Mouse (Mus musculus): ENCODE data around the gene Baz2a.
"Not testable (repeated sequence)": the region's sequence is repeated elsewhere in the genome, so short reads cannot be mapped to it uniquely, and the experiment has no call there.

The Baz2a gene

DNA sequence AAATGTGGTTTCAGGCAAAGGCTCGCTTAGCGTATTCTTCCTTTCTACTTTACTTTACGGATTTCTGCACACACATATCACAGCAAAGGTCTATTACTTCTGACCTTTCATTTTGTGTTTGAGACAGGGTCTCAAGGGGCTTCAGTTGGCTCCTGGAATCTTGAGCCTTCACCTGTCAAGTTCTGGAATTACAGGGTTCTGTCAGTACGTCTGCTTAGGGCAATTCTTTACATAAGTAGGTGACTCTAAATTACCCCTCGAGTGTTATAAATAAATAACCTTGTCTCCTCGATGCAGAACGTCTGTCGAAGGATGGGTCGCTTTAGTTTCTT lies 8.9 kb upstream of the Baz2a start:
- no peak for DNase-seq

DNA sequence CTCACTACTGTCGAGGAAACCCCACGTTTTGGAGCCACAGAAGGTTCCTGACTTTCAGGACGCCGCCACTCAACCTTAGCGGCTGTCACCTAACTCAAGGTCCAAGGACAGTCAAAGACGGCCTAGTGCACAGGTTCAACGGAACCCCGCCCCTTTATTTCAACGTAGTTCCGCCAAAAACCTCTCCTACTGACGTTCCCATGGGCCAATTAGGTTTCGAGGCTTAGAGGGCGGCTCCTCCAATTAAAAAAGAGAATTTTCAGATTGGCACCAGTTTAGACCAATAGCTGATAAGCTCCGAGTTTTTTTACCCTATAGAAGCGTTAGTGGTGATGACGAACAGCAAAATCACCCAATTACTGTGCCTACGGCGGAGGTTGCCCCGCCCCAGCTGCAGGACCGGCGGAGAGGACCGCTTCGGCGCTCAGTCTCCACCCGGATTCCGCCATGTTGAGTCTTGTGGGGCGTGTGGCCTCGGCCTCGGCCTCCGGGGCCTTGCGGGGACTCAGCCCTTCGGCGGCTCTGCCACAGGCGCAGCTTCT lies 8.4 kb upstream of the Baz2a start, which contains the start of gene Atp5b:
Atp5b (plus strand) TSS at position 394 of the 542 bp plus-strand sequence.
- peak; percentile 98 for DNase-seq

DNA sequence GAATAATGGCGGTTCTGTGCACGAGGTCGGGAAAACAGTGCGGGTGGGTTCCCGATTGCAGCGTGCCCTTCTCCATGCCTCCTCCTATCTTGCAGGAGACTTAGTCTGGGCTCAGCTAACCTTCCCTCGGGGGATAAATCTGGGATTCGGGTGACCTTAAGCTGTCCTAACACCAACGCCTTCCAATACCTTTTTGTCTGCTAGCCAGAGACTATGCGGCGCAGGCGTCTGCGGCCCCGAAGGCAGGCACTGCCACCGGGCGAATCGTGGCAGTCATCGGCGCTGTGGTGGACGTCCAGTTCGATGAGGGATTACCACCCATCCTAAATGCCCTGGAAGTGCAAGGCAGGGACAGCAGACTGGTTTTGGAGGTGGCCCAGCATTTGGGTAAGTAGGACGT lies 7.7 kb upstream of the Baz2a start:
- peak; percentile 42 for DNase-seq

DNA sequence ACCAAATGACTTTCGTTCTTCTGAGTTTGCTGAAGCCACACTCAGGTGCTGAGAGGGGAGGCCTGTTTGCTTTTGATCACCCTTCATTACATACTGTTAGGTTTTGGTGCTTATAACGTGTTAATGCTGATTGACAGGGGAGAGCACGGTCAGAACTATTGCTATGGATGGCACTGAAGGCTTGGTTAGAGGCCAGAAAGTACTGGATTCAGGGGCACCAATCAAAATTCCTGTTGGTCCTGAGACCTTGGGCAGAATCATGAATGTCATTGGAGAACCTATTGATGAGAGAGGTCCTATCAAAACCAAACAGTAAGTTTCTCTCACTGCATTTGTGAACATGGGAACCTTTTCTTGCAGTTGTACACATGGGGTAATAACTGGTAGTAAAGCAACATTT lies 7.2 kb upstream of the Baz2a start:
- DNase-seq: no peak

DNA sequence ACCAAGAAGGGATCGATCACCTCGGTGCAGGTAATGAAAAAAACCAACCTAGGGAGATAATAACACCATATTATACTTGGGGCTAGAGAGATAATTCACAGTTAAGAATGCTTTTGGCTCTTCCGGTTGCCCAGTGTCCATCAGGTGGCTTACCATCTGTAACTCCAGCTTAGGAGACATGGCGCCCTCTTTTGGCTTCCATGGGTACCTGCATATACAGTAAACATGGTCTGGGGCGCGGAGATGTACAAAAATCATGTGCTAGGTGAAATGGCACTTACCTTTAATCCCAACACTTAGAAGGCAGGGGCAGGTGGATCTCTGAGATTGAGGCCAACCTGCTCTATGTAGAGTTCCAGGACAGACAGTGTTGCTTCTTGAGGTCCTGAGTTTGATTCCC lies 5.0 kb upstream of the Baz2a start:
- DNase-seq: peak; percentile 29

DNA sequence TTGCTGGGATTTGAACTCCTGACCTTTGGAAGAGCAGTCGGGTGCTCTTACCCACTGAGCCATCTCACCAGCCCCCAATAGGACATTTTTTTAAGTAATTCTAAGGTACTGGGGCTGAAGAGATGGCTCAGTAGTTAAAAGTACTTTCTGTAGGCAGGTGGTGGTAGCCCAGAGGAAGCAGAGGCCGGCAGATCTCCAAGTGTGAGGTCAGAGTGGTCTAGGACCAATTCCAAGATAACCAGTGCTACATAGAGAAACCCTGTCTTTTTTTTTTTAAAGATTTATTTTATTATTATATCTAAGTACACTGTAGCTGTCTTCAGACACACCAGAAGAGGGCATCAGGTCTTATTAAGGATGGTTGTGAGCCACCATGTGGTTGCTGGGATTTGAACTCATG lies 4.2 kb upstream of the Baz2a start:
- not testable (repeated sequence) for DNase-seq

DNA sequence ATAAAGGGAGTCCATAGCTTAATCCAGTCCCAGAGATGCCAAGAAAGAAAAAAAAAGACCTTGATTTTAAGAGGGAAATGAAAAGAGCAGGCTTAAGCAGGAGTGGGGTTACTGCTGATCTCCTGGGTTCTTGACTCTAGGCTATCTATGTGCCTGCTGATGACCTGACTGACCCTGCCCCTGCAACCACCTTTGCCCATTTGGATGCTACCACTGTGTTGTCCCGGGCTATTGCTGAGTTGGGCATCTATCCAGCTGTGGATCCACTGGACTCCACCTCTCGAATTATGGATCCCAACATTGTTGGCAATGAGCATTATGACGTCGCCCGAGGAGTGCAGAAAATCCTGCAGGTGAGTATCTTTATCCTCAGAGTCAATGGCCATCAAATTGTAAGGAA lies 3.2 kb upstream of the Baz2a start:
- no peak for DNase-seq

DNA sequence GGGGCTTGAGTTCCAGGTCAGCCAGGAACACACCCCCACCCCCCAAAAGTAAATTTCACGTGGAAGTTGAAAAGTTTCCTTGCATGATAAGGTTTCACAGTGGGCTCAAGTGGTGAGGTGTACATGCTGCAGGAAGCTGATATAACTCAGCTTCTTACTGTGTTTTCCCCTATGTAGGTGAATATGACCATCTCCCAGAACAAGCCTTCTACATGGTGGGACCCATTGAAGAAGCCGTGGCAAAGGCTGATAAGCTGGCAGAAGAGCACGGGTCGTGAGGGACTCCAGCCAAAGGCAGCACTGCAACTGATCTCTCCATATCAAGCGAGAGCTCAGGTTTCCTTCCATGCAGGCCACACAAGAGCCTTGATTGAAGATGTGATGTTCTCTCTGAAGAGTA lies 1.5 kb upstream of the Baz2a start:
- DNase-seq: no peak

DNA sequence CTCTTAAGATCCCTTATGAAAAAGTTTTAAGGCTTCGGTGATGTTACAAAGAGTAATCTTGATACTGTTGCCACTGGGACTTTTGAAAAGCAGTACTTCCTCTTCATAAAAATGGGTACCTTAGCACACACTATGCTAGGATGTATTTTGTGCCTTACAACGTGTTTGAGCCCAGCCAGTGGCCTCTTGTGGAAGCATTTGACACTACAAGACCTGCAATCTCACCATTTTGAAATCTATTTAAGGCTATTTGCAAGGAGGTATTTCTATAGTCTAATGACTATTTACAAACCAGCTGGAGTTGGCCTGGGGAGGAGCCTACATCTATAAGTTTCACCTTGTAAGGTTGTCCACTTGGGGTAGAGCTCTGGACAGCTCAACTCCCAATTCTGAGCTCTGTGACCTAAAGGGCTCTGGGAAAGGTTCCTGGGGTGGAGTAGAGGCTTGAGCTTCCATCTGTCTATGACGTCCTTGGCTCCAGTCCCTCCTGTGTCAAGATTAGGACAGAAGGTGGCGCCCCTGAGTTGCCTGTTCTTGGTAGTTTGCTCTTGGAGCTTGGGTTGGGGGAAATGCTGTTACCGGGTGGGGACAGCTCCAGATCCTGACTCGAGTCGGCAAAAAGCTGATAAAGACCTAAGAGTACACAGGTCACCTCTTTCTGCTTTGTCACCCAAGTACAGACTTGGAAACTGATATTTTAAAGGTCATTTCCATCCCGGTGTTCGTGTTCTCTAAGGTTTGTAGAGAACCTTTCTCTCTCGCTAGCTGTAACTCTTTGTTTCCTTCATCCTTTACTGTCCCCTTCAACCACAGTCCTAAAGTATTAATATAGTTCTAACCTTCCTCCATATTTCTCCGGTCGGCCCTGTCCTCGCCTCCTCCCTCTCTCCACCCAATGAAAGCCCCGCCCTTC lies 470 bp upstream of the Baz2a start:
- DNase-seq: peak; percentile 87

DNA sequence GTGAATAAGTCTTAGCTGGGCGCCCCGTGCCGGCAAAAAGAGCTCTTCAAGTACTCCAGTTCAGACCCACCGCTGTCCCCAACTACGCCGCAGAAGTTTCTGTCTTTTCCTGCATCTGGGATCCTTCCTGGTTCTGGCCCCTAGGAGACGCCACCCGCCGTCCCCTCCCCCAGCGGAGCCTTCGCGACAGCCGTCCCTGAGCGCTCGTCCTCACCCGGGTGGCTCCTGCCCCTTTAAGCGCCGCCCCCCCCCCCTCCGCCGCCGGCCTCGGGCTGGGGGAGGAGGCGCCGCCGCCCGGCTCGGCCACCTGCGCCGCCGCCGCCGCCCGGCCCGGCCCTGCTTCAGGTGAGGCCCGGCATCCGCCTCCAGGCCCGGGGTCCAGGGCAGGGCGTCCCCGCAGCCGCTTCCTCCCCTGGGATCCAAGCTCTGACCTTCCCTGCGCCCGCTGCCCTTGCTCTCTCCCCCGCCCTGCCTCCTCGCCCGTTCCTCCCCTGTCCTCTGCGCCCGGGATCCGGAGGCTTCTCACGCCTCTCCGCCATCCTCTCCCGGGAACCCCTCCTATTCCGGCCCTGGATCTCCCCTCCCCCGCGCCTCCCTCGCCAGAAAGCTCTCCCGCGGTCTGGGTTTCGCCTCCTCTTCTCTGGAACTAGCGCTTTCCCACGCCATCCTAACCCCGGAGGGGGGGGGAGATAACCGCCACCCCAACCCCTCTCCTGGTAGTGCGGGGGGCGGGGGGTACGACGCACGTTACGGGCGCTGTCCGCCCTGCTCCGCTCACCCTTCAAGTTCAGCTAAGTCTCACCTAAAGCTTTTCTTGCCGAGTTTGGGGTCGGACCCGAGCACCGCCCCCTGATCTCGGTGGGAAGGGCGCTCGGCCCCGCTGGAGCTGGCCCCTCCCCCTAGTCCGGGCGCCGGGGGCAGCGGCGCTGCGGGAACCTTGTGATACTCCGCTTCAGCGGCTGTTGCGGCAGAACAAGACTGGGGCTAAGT lies 1.4 kb downstream of the Baz2a start:
- DNase-seq: peak; percentile 75

DNA sequence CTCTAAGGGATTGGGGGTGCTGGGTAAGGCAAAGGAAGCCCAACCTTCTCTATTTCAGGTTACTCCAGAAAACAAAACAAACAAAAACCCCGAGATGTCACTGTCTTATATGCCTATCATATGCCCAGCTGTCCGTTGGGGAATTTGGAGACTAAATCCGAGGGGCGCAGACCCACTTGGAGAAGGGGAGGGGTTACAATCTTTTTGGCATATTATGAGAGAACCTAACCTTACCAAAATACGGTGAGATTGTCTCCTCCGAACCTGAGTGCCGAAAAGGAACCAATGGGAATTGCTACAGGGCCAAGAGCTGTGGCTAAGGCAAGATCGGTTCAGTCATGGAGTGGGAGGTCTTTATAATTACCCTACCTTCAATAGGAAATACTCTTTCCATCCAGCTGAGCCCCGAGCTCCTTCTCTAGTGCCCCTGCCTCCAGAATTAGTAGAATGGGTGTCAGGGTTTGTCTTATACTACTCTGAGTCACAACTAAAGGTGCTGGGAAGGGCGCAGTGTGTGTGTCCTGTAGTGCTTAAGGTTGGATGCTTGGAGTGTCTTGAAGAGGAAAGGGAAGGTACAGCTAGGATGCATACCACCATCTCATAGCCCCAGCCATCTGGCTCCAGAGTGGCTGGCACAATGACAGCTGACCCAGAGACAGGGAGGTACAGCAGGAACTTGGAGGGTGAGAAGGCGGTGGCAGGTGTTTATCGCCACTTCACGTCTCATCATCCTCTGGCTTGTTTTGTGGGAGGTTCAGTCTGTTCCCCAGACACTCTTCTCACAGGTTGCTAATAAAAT lies 2.3 kb downstream of the Baz2a start:
- DNase-seq: peak; percentile 52

DNA sequence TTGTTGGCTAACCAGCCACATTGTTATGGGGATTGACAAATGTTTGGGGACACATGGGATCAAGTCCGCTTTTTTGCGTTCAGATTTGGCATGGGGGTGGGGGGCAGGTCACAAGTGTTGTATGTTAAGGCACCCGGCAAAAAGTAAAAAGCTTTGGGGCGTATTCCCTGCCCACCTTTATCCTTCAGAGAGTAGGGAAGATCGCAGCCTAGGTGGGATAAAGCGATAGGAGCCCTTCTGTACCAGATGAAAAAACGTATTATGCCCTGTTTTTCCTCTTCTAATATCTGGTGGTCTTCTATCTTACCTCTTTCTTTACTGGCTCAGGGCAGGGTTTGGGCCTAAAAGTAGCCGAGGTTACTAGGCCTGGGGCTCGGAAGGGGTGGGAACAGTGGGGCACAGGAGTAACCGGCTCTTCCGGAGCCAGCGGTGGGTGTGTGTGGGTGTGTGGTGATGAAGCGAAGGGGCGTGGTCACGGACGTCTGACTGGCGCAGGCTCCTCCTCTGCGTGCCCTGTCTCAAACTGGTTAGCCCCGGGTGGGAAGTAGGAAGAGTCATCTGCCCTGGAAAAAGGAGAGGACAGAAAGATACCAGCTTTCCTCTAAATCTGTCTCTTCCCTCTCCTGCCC lies 3.1 kb downstream of the Baz2a start:
- DNase-seq: peak; percentile 69

DNA sequence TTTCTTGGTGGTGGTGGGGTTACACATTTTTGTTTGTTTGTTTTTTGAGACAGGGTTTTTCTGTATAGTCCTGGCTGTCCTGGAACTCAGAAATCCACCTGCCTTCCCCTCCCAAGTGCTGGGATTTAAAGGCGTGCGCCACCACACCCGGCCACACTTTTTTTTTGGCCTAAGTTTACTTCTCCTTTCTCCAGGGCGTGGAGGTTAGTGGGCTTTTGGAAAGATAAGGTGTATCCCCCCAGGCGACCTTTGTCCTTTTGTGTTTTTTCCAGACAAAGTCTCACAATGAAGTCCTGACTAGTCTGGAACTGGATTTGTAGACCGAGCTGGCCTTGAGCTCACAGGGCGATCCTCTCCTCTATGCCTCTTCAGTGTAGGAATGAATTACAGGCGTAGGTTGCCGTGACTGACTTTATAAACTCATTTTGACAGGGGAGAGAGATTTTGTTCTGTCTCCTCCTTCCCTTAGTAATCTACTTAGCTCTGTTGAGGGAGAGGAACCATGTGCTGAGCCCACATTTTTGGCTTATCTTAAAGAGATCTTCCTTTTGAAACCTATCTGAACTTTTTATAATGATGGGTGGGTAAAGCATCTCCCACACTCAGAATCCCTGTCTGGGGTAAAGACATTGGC lies 3.7 kb downstream of the Baz2a start:
- no peak for DNase-seq

DNA sequence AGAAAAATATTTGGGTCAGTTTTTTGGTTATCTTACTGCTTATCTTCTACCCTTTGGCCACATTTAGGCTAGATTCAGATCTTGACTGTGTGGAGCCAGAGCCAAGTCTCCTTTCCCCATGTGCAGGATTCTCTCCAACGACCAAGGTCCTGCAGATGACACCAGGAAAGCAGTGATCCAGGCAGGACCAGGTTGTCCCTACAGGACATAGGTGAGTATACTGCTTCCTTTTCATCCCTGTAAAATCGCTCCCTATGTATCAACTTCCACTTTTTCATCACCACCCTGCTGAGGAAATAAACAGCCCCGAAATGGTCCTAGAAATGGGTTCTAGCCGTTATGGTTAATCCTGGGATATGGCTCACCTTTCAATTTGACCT lies 4.9 kb downstream of the Baz2a start:
- no peak for DNase-seq

DNA sequence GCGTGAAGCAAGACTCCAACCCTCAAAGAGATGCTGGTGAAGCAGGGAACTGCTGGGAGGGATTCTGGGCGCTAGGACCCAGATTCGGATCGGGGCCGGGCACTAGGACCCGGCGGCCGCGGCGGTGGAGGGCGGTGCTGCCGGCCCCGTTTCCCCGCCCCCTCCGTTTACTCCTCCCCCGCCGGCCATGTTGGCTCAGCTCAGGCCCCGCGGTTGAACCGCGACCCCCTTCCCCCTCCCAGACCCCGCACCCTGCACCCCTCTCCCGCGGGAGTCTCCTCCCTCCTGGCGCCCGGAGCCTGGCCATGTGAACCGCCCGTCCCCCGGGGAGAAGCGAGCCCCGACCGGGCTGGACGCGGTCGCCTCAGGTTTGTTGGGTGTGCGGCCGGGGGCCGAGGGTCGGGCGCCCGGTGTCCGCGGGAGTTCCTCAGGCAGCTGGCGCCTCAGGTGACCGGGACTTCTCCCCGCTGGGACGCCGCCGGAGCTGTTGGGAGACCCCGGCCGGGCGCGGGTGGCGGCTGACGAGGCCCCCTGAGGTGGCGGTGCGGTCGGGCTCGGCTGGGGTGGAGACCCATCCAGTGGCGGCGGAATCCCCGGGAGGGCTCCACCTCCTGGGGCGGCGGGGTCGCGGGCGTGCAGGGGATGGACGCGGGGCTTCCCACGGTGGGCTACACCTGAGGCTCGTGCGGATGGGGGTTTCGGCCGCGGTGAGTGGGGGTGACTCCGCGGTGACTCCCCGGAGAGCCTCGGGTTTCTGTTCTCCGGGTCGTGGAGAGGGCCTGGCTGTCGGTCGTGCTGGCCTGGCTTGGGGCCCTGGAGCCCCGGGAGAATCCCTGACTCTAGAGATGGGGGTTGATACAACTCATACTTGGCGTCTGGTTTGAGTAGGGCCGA lies 5.6 kb downstream of the Baz2a start:
- peak; percentile 71 for DNase-seq

DNA sequence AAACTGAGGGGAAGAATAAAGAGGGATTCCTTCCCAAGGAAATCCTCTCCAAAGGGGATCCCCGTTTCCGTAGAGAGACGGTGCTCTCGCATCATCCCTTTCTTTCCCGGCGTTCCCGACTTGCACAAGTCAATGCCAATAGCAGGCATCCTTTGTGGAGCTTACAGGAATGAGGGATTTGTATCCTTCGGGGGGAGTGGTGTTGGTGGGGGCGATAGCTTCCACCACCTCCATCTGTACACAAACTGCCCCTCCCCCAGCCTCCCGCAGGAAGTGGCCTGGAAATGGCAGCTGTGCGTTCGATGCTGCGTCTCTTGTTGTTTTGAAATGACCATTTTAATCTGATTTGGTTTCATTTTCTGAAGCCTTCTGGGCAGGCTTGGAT lies 6.2 kb downstream of the Baz2a start:
- peak; percentile 54 for DNase-seq

DNA sequence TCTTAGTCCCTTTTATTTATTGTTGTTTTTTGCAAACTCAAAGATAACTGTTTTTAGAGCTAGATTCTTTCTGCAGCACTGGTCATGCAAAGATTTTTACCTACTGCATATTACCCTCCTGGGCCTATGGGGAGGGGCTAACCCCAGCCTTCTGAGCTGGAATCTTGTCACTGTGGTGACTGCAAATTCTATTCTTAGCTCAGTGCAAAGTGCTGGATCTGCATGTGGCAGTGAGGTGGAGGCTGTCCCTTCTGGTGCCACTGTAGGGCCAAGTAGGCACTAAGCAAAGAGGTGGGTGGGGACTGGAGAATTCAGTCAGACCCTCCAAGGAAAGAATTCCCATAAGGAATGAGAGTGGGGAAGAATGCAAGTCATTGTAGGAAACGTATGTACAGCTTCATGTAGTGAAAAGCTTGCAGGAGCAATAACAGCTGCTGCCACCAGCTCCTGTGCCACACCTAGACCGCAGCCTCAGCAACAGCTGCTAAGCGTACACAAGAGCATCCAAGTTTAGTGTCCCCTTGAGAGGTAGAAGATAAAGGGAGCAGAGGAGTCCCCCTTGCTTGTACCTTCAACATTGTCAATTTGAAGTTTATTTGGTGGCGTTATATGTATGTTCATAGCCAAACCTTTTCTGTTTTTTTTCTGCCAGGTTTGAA lies 18.9 kb downstream of the Baz2a start:
- DNase-seq: no peak

DNA sequence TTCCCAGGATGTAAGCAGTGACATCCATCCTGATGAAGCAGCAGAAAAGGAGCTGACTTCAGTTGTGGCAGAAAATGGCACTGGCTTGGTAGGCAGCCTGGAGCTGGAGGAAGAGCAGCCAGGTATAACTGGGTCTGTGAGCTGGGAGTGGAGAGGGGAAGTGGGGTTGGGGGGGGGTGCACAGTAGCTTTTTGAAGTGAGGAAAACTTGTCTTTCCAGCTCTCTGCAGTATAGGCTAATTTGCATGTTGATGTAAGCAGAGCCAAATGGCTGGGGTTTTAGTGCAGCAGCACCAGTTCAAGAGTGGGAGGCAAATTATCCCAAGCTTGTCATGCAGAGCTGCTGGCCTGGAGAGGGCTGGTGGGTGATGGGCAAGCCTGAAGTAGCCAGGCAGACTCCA lies 19.9 kb downstream of the Baz2a start:
- DNase-seq: no peak

DNA sequence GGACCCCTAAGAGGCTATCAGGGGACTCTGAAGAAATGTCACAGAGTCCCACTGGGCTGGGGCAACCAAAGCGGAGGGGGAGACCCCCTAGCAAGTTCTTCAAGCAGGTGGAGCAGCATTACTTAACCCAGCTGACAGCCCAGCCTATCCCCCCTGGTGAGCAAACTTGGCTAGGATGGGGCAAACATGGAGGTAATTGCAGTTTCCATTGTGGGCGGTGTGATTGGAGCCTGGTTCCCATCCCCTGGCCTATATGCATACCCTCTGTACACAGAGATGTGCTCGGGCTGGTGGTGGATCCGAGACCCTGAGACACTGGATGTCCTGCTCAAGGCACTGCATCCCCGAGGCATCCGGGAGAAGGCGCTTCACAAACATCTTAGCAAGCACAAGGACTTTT lies 32.5 kb downstream of the Baz2a start:
- DNase-seq: no peak

DNA sequence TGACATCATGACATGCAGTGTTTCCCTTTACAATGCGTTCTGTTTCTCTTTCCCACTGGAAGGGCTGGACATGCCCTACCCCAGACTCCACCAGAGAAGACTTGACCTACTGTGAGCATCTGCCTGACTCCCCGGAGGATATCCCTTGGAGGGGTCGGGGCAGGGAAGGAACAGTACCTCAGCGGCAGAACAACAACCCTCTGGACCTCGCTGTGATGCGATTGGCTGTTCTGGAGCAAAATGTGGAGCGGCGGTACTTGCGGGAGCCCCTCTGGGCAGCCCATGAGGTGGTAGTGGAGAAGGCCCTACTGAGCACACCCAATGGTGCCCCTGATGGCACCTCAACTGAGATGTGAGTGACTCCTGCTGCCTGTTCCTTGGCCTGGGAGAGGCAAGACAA lies 33.5 kb downstream of the Baz2a start:
- DNase-seq: no peak
